Mouse (Mus musculus) heart, embryonic 15.5 days (tissue): ENCODE measurements at regions not wholly inside any gene's neighbourhood (a gene's known extent, or its start where the extent isn't known, plus 50 kb on each side); places are given as distances from the start of the nearest gene placed in this dataset.

Experiments
- ATAC-seq: fragments of 200-750 bp; cut with Nextera tagmentation; replicated peaks from 2 replicates; pipeline ENCODE4 v1.8.0; 2017; ENCODE audit warnings: low read depth, moderate TSS enrichment; ENCODE audit not compliant: insufficient number of reproducible peaks, insufficient read depth, low FRiP score
- H3K27ac ChIP-seq: fragments of 300-500 bp; sonication (generic); 2 replicates; pipeline ENCODE4 v1.5.1; 2015; ENCODE audit warnings: mild to moderate bottlenecking, inconsistent platforms
- H3K27me3 ChIP-seq: fragments of 300-500 bp; sonication (generic); 2 replicates; pipeline ENCODE4 v1.6.1; 2015; ENCODE audit warnings: inconsistent platforms
- H3K36me3 ChIP-seq: fragments of 300-500 bp; sonication (generic); 2 replicates; pipeline ENCODE4 v1.6.1; 2015; ENCODE audit warnings: mild to moderate bottlenecking, inconsistent platforms
- H3K4me1 ChIP-seq: fragments of 300-500 bp; sonication (generic); replicated peaks from 2 replicates; pipeline ENCODE4 v1.6.1; 2015; ENCODE audit warnings: inconsistent platforms
- H3K4me2 ChIP-seq: fragments of 300-500 bp; sonication (generic); 2 replicates; pipeline ENCODE4 v1.6.1; 2015; ENCODE audit warnings: inconsistent platforms, mild to moderate bottlenecking, moderate library complexity
- H3K4me3 ChIP-seq: fragments of 300-500 bp; sonication (generic); 2 replicates; pipeline ENCODE4 v1.5.1; 2015; ENCODE audit warnings: mild to moderate bottlenecking, inconsistent platforms
- H3K9ac ChIP-seq: fragments of 300-500 bp; sonication (generic); 2 replicates; pipeline ENCODE4 v1.6.1; 2015; ENCODE audit warnings: mild to moderate bottlenecking, inconsistent platforms
- H3K9me3 ChIP-seq: fragments of 300-500 bp; sonication (generic); replicated peaks from 2 replicates; pipeline ENCODE4 v1.6.1; 2016; ENCODE audit warnings: inconsistent platforms
- WGBS: fragments of 180-500 bp; shearing (Covaris S2); methylation state at CpG from one replicate; pipeline ENCODE4 v1.1.7; 2015; ENCODE audit warnings: mixed read lengths; 5-methylcytosine and 5-hydroxymethylcytosine counted together

- WGBS = 65% methylated on average over 20 of the region's 20 CpGs
- Histone ChIP-seq H3K4me2 (peak overlapping the region; percentile 29), H3K9ac (no peak overlapping the region), H3K27ac (no peak overlapping the region), H3K9me3 (no peaks in the 10 kb centered on the region), H3K4me1 (peaks cover 25% of the 10 kb centered on the region), H3K27me3 (no peaks in the 10 kb centered on the region), H3K36me3 (no peaks in the 10 kb centered on the region), H3K4me3 (no peak overlapping the region)
- no peak for ATAC-seq
Measured at GRCm38 (mm10) chr10:118803922-118804557, 66.0 kb downstream of the Dyrk2 start.

- Histone ChIP-seq H3K27ac (no peak overlapping the region), H3K4me1 (peaks cover 25% of the 10 kb centered on the region), H3K36me3 (no peaks in the 10 kb centered on the region), H3K4me2 (peak overlapping the region; percentile 29), H3K27me3 (no peaks in the 10 kb centered on the region), H3K9me3 (no peaks in the 10 kb centered on the region), H3K9ac (no peak overlapping the region), H3K4me3 (no peak overlapping the region)
- ATAC-seq = no peak
- 29% methylated on average over 5 of the region's 5 CpGs for WGBS
Measured at GRCm38 (mm10) chr10:118804574-118804973, 65.4 kb downstream of the Dyrk2 start.
